Mouse (Mus musculus) heart, adult 8-10 months (tissue): ENCODE data around the gene Kcnh5. TPM values are rescaled to one million over a fixed set of nuclear protein-coding genes. Genes with fewer than 3 reads are reported as not detected.

Source experiments
- DNase-seq: peaks from one replicate; pipeline ENCODE4 v3.0.0; 2022; ENCODE audit warnings: low spot score
- total RNA-seq, 4 experiments: library from RNA; stranded (reverse); gene quantifications; 2 replicates each; pipeline ENCODE4 v1.2.4; 2022

The Kcnh5 gene
- not detected for total RNA-seq

DNA sequence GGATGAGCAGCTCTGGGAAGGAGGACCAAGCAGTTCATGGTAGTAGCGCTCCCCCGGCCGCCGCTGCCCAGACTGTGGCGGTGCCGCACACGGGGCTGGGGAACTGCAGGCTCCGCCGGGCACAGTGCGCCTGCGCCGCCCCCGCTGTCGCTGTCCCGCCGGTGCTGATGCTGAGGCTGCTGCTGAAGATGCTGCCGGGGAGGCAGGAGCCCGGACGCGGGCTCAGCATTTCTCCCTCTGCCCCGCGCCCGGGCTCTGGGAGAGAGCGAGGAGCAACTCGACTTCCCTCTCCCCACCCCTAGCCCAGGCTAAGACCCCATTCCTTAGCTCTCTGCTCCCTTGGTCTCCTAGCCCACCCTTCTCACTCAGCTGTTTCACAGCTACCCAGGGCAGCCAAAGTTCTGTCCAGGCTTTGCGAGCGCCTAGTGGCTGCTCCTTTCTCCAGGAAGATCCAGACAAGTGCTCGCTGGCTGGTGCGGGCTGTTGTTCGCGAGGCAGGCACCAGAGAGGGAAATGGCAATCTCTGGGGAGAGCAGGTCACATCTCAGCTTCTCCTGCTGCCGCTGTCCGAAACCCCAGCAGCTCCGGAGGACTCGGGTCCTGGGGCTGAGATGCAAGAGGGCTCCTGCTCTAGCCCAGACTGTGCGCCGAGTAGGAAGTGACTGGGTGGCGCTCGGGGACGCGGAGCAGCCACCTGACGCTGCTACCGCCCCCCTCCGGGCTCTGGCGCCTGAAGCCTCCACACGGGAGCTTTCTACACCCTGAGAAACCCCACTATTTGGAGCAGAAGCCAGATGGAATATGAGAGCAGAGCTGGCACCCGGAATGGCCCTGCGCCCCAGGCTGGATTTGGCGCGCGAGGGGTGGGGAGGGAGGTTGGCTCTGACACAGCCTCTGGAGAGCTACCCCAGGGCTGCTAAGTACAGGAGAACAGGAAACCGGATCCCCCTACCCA lies at the start of gene Kcnh5:
Kcnh5 (minus strand) TSS at position 642 of the 955 bp plus-strand sequence.
- no peak for DNase-seq

DNA sequence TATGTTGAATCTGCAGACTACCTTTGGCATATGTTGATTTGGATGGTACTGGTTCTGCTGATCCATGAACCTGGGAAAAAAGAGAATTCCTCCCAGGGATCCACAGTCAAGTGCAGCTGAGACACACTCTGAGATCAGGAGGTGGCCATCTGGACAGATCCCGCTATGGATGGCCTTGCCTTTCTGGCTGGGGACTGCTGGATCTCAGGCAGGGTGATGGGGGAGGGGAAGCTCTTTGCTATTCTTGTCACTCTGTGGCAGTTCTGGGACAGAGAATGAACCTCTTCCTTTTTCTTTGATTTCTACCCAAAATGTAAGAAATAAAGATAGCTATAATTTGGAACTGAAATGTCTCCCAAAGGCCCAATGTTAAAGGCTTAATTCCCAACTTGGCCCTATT lies 46.8 kb upstream of the Kcnh5 start:
- no peak for DNase-seq

DNA sequence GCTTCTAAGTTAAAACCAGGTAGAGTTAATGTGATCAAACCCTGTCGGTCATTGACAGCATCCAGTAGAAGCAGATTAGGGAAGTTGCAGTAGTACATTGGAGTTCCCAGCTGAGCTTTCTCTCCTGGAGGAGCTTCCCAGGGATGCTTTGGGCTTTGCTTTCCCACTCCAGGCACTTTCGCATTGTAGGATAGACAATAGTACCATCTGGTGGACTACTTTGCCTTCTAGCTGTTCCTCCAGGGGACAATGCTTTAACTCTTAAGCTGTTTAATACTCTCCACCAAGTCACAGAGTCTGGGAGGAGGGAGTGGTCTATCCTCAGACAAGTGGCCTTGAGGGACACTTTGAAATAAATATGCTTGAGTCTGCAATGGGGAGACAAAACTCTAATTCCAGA lies 12.3 kb upstream of the Kcnh5 start:
- no peak for DNase-seq

DNA sequence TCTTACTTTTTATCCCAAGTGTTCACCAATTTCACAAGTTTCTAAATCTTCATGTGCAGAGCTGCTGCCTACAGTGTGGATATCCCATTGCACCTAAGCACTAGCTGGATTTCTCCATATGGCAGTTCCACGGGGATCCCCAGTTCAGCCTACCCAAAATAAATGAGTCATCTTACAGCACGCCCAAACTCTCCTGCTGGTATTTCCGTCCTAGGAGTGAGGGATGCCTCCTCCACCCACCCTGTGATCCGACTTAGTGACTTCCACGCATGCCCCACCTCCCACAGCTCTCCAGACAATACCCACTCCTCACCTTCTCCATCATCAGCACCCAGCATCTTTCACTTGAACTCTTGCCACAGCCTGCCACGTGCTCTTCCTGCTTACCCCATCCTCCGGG lies 5.5 kb upstream of the Kcnh5 start:
- DNase-seq, result no peak

DNA sequence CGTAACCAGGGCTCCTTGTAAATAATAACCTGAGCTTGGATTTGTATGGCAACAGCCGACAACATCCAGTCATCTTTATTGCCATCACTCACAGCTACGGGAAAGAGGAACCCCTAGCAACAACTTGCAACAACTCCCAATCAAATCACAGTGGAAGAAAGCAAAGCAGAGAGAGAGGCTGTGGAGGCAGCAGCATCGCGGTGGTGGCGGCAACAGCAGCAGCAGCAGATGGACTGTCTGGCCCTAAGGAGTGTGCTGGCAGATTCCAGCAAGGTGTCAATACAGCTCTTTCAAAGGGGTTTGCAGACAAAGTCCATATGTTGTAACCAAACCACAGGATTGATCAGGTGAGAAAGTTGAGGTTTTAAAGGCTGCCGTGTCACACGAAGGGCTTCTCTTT lies 2.4 kb upstream of the Kcnh5 start:
- no peak for DNase-seq

DNA sequence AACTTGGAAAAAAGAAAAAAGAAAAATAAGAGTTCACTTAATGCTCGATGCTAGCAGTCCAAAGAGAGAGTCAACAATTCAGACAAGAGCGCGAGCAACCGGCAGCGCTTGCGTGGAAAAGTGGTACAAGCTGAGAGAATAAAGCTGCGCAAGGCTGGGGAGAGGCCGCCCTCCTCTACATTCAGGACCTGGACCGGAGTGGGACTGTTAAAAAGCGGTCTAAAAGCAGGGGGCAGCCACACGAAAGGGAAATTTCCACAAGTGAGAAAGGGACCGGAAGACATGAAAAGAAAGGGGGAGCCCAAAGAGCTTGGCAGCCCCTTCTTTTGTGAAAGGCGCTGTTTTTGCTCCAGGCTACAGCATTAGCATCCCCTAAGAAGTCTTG lies 506 bp upstream of the Kcnh5 start:
- no peak for DNase-seq

DNA sequence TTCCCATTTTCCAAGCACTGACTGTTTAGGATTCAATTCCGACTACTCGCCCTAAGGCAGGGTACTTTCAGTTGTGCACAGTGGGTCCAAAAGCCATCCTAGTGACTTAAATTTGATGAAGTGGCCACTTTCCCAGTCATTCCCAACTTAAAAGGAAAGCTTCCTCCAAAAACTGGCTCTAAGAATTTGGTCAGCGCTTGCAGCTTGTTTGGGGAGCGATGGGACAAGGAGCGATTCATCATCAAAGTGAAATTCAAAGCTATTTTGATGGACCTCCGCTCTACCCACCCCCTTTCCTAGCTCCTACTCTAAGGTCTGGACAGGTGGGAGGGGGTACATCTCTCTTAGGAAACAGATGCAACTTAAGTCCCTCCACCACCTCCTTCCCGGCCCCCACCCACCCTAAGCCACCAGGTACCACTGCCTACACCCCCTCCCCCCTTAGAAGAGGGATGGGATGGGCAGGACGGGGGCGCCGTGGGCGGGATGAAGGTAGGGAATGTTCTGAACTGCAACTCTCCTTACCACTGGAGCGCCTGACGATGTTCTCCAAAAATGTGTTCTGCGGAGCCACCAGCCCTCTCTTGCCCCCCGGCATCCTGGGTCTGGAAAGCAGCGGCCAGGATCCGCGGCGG lies 1.1 kb downstream of the Kcnh5 start:
- no peak for DNase-seq

DNA sequence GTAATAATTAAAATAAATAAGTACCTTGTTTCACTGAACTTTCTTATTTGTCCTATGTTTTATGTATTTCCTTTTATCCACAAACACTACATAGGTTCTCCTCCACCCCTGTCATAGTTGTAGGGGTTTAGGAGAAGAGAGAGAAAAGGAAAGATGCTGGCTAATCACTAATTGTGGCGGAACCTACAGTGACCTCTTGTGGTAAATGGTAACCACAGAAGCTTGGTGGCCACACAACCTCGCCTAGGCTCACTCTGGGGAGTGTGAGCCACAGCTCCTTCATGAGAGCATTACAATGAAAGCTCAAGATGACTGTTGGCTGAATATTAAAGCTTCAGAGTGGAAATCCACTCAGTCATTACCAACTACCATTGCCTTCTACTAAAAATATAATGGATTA lies 6.2 kb downstream of the Kcnh5 start:
- DNase-seq, result no peak

DNA sequence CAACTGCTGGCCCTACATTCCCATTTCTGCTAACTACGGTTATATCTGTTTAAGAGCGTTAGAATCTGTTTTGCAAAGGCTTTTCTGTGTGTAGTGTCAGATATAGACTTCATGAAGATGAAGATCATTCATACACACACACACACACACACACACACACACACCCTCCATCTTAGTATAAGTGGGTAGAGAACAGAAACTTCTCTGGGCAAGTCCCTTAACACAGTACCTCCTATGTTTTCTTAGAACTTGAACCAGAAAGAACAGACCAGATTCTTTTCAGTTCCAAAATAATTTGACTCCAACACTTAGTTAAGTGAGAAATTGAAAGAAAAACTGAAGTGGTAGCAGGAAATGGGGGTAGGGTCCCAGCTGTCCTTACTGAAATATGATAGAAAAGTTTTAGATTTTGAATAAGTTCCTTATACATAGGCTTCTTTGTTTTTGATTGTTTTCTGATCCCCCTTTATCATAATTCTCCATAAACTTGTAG lies 24.0 kb downstream of the Kcnh5 start:
- no peak for DNase-seq

DNA sequence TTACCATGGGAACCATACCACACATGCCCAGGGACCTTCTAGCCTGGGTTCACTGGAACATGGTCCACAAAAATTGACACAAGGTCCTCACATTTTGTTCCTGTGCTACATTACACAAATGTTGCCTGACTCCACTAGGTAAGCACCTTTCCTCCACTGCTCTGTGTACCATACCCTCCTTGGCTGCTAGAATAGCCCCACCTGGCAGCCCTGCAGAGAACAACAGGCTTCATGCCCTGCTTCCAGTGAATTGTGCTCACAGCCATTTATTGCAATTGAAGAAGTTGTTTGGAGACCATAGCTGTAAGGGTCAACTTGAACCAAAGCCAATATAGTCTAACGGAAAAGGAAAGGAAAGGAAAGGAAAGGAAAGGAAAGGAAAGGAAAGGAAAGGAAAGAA lies 37.3 kb downstream of the Kcnh5 start:
- no peak for DNase-seq

DNA sequence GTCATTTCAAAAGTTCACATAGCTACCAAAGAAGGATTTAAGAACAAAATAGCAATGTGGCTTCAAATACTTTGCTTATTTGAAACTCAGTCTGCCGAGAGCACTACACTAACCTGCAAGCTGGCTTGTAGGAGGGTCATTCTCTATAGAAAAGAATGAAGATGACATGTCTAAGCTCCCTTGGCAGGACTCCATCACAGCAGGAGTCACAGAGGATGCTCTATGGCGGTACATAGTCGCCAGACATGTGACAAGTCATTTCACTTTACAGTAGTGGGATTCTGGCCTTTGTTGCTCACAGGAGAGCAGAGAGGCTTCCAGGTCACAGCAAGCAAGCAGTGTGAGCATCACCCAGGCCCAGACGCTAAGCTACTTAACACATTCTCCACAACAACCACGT lies 85.2 kb downstream of the Kcnh5 start:
- DNase-seq, result no peak

DNA sequence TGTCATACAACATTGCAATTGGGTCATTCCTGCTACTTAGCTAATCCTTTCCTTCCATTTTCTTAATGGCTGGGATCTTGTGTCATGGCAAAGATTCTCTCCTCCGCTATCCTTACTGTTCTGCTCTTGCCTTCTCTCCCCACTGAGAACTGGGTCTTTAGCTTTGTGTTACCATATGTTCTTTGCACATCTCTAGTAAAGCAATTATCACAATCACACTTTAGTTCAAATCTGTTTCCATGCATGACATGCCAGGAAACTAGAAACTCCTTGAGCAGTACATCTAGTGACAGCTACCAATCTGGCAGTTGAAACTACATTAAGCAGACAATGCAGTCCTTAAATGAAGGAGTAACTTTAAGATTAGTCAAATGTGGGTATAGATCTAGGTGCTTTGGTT lies 86.2 kb downstream of the Kcnh5 start:
- no peak for DNase-seq

DNA sequence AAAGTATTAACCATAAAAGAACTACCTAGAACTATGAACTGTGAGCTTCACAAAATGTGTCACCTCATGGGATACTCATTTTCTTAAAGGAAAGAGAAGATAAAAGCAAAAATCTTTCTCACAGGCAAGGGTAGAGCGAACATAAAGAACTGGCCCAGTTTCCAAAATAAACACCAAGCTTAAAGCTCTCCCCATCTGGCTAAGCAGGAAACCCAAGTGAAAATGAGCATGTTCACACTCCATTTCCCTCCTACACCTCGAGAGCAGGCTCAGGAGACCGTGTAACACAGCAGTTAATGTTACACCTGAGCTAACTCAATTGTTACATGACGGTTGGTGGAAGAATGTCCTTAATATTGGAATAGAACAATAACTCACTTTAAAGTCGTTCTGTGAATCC lies 100.0 kb downstream of the Kcnh5 start:
- DNase-seq, result no peak

DNA sequence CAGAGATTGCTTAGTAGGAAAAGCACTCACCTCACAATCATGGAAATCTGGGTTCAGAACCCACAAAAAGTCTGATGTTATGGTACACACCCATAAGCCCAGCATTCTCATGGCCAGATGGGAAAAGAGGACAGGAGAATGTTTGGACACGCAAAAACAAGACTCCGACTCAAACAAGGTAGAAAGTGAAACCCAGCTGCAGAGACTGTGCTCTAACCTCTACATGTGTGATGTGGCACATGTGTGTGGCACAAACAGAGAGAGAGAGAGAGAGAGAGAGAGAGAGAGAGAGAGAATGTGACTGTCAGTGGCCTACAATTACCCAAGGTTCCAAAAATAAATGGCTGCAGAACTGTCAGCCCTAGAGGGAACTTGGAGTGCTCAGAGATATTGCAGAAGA lies 106.1 kb downstream of the Kcnh5 start:
- no peak for DNase-seq

DNA sequence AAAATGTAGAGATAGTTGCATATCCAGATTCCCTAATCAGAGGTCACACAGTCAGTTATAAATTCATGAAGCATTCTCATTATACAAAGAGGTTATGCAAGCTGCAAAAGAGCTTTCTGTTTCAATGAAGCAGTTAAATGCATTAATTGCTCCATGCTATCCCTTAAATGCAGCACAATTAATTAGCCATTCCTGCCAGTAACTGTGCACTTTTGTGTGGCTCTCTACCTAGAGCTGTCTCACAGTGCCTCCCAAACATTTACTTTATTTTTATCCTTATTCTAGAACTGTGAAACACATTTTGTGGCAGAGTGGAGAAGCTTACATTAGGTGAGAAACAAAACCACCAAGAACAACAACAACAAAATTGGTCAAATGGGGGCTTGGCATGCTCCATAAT lies 114.6 kb downstream of the Kcnh5 start:
- DNase-seq, result no peak

DNA sequence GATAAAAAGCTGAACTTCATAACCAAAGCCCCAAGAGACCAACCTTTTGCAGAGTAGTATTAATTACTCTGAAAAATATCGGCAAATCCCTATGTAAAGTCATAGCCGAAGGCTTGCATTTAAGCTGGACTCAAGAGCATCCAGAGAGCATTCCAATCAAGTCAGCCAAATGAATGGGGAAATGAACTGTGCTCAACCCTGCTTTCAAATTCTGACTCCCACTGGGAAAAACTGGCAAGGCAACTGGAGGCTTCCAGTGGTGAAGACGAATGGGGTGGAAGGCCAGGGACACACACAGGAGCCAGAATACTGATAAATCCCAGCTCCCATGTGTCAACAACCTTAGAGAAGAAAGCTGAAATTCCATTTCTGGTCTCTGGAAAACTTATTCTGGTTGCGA lies 115.4 kb downstream of the Kcnh5 start:
- peak; percentile 6 for DNase-seq

DNA sequence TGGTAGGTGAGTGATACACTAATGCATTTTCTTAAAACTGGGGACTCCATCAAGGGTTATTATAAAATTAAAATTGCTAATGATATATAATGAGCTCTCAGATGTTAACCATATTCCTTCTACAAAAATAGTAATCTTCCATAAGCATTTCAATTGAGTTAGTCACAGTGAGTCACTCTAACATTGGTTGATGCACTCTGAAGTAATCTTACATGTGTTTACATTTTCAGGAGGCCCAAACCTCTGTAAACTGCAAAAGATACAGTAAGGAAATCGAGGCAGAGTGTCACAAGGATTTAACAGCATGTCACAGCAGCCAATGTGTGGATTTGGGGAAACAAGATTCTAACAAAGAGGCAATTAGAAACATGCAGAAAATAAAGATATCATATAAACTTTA lies 123.4 kb downstream of the Kcnh5 start:
- no peak for DNase-seq

DNA sequence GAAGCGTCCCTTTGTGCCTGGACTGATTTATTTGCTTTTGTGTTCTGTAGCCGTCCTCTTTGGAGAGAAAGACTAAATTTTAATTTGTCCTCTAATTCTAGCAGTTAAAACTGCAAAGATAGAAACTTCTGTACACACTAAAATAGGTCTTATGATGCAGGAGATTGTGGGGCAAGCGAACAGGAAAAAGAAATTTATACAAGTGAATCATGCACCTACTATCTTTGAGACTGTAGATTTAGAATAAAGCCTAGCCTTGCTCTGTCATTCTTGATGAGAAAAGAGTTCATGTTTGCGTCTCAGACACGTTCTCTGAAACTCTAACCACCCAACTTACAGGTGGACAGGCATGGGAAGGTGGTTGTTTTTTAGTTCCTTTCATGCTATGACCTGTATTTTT lies 140.4 kb downstream of the Kcnh5 start:
- DNase-seq, result no peak

DNA sequence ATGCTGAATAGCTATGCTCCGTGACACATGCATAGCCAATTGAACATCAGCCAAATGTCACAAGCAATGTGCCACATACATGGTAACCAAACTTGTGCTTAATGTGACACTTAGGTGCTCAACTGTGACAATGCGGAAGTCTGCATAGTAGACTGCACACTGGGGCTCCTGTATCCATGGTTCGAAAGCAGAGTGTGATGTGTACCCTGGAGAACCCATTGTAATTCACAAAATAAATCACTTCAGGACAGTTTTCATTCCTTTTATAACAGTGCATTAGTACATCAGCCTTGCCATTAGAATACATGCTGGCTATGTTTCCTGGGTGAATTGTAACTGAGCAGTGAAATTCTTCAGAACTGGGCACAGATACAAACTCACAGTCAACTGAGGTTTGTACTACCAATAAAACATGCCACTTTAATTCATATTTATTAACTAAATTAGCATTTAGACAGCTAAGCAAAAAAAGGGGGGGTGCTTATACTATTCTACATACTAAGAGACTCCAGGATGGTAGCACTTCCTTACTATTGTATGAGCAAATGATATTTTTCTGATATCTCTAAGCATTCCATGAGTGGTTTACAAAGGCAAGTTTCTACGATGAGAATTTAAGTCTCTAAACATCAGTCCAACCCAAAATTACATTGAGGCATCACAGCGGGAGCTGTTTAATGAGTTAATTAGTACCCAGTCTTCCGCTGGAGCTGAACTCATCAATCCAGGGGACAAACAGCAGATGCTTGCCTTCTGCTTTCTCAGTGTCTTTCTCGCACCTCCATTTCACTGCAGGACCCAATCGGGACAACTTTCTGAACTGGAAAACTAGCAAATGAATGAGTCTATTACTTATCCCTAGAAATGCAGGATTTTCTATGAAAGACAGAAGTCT lies 144.9 kb downstream of the Kcnh5 start:
- no peak for DNase-seq

DNA sequence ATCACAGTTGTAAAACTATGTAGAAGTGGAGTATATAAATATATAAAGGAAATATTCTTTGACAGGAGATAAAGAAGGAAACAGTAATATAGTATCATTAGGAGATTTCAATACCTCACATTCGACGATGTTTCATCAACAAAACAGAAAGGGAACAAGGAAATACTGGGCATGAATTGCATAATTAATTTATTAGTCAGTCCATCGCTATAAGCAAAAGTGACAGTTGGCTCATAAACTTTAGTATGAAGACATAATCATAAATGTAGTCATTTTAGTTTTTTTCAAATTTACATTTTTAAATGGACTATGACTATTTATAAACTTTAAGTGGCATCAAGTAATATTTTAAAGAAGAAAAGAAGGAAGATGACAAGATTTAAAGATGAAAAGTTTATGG lies 205.9 kb downstream of the Kcnh5 start:
- DNase-seq, result no peak

DNA sequence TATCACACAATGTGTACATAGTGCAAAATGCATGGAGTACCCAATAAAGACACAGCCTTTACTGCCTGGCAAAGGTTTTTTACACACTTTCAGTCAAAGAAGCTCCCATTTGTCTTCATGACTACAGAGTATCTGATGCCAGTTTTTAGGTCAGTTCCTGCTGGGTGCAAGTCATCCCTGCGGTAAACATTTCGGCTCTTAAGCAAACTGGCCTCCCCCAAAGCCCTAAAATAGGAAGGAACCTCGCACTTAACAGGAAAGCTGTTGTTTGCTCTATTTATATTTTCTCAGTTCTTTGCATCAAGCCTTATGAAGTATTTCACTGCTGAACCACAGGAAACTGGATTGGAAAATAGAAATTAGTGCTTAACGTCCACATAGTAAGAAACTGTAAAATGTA lies 207.7 kb downstream of the Kcnh5 start:
- no peak for DNase-seq

DNA sequence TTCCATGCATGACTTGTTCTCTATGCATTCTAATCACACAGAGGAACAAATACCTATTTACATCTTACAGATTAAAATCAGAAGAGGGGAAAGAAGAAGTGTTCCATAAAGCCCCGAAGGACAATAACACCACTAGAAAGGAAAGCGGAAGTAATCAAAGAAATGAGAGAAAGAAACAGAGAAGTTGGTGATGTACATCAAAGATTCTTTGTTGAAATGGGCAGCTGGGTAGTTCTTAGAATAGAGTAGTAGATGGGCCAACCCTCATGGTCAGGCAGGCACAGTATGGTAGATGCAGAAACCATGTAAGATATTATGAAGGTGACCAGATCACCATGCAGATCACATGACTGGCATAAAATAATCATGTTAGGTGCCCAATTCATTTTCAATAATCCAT lies 210.9 kb downstream of the Kcnh5 start:
- DNase-seq, result no peak
